Mouse (Mus musculus) embryonic facial prominence, embryonic 13.5 days (tissue): ENCODE results near the gene Gm5105. TPM values are rescaled to one million over a fixed set of nuclear protein-coding genes. Genes with fewer than 3 reads are reported as not detected.
A peak's percentile ranks its signal among the peaks of the same experiment; 100 is the strongest.

Experiments used
- ATAC-seq: fragments of 200-750 bp; cut with Nextera tagmentation; 2 replicates; pipeline ENCODE4 v1.8.0; 2017; ENCODE audit warnings: low read depth; ENCODE audit not compliant: insufficient number of reproducible peaks, insufficient read depth, low FRiP score, low TSS enrichment
- H3K27ac ChIP-seq: fragments of 300-500 bp; sonication (generic); 2 replicates; pipeline ENCODE4 v1.5.1; 2015; ENCODE audit warnings: moderate library complexity, mild to moderate bottlenecking, inconsistent platforms
- H3K27me3 ChIP-seq: fragments of 300-500 bp; sonication (generic); 2 replicates; pipeline ENCODE4 v1.6.1; 2015; ENCODE audit warnings: mild to moderate bottlenecking, inconsistent platforms
- H3K36me3 ChIP-seq: fragments of 300-500 bp; sonication (generic); 2 replicates; pipeline ENCODE4 v1.6.1; 2015; ENCODE audit warnings: mild to moderate bottlenecking, inconsistent platforms
- H3K4me1 ChIP-seq: fragments of 300-500 bp; sonication (generic); 2 replicates; pipeline ENCODE4 v1.6.1; 2015; ENCODE audit warnings: inconsistent platforms
- H3K4me2 ChIP-seq: fragments of 300-500 bp; sonication (generic); 2 replicates; pipeline ENCODE4 v1.6.1; 2015; ENCODE audit warnings: moderate library complexity, mild to moderate bottlenecking, inconsistent platforms
- H3K4me3 ChIP-seq: fragments of 300-500 bp; sonication (generic); 2 replicates; pipeline ENCODE4 v1.5.1; 2015; ENCODE audit warnings: mild to moderate bottlenecking, inconsistent platforms
- H3K9ac ChIP-seq: fragments of 300-500 bp; sonication (generic); 2 replicates; pipeline ENCODE4 v1.6.1; 2015; ENCODE audit warnings: mild to moderate bottlenecking, inconsistent platforms
- H3K9me3 ChIP-seq: fragments of 300-500 bp; sonication (generic); 2 replicates; pipeline ENCODE4 v1.6.1; 2016; ENCODE audit warnings: inconsistent platforms
- WGBS: fragments of 180-500 bp; shearing (Covaris S2); methylation state at CpG from one replicate; pipeline ENCODE4 v1.1.7; 2015; ENCODE audit warnings: mixed read lengths; 5-methylcytosine and 5-hydroxymethylcytosine counted together
- polyA plus RNA-seq: library from polyadenylated mRNA; unstranded; fragments of >200 nt; fragmentation: Nextera tagmentation; extraction: Ambion mirVana; gene quantifications from 2 replicates; pipeline ENCODE4 v1.2.1, GENCODE M21; 2015

Gm5105 gene
- polyA plus RNA-seq, 1 experiment from 2014 or later, result not detected

DNA sequence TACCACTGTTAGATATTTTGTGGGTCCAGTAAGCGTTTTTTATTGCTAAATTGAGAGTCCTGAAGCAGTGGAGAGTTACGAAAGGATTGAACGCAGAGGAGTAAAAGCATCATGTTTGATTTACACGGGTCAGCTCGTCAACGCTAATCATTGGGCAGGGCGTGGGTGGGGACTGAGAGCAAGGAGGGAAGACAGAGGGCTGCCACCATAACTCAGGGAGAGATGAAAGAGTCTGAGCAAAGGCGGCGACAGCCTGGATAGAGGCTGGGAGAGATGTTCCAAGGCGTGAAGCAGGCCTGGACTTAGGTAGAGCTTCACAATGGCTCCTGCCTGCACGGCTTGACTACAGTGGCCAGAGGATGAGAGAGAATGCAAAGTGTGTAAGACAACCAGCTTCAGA, 16.4 kb downstream of the Gm5105 start:
- Histone ChIP-seq H3K27me3 (no peaks in the 10 kb centered on the region), H3K36me3 (no peaks in the 10 kb centered on the region), H3K9ac (no peak overlapping the region), H3K27ac (no peak overlapping the region), H3K4me1 (peaks cover 13% of the 10 kb centered on the region), H3K4me3 (no peak overlapping the region), H3K9me3 (no peaks in the 10 kb centered on the region), H3K4me2 (no peak overlapping the region)
- no peak for ATAC-seq
- WGBS, result 85% methylated on average over 11 of the region's 11 CpGs

DNA sequence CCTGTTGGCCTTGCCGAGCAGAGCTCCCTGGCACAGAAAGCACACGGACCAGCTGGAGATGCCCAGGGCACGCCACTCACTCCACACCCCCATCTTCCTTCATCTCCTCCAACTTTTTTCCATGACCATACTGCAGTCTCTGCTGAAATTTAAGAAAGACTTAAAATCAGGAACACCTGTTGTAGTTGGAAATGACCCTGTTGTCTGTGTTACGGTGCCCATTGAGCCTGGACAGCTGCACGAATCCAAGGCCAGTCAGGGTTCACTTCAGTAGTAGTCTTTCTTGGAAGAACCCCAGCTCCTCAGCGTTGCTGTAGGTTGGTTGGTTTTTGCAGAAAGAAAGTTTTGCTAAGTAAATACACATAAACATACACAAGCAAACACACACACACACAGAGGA, 17.6 kb downstream of the Gm5105 start:
- WGBS, result 66% methylated on average over 6 of the region's 6 CpGs
- Histone ChIP-seq H3K9me3 (no peaks in the 10 kb centered on the region), H3K36me3 (no peaks in the 10 kb centered on the region), H3K4me3 (no peak overlapping the region), H3K4me2 (no peak overlapping the region), H3K27me3 (no peaks in the 10 kb centered on the region), H3K9ac (no peak overlapping the region), H3K27ac (no peak overlapping the region), H3K4me1 (peaks cover 13% of the 10 kb centered on the region)
- no peak for ATAC-seq

DNA sequence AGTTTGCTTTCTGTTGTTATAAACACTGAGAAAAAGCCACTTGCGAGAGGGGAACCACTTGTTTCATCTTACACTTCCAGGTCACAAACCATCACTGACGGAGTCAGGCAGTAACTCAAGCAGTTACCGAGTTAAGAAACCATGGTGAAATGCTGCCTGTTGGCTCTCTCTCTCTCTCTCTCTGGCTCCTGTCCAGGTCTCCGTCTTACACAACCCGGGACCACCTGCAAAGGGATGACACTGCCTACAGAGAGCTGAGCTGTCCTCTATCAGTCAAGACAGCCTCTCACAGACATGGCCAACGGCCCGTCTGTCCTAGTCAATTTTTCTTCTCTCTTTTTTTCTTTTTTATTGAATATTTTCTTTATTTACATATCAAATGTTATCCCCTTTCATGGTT, 23.9 kb downstream of the Gm5105 start:
- Histone ChIP-seq H3K27ac (no peak overlapping the region), H3K4me2 (no peak overlapping the region), H3K27me3 (no peaks in the 10 kb centered on the region), H3K4me3 (no peak overlapping the region), H3K9ac (no peak overlapping the region), H3K9me3 (no peaks in the 10 kb centered on the region), H3K36me3 (no peaks in the 10 kb centered on the region), H3K4me1 (0 out of 2 replicates have a peak, but pooled peaks cover 2% of the 10 kb centered on the region)
- WGBS, result 70% methylated on average over 7 of the region's 7 CpGs
- ATAC-seq, result 0 out of 2 replicates have a peak, but pooled peaks have one; percentile 43

DNA sequence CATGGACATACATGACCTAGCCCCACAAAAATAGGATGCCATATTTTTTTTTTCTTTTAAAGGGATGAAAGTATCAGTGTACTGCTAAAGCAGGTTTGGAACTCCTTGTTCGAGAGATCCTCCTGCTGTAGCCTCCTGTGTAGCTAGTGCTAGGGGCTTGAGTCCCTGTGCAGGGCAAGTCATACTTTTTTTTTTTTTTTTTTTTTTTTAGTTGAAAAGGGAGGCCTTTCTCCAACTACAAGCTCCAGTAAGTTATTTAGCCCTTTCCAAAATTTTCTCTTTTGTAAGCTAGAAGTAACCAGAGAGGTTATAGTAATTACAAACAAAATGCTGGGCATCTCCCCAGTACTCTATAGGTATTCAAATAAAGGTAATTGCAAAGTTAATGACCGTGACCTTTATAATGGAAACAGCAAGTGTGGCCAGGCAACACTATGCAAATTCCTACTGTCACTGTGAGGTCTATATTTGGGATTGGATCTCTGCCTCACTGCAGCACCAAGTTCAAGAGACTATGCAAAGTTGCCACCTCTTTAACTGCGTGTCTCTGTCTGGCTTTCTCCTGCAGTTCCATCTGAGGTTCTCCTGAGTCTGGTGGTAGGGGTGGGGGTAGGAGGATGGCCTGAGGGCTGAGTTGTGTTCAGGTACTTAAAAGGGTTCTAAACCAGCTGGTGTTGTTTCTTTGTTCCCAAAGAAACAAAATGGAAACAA, 25.4 kb downstream of the Gm5105 start:
- H3K4me2 ChIP-seq, result no peak overlapping the region
- no peaks in the 10 kb centered on the region for H3K36me3 ChIP-seq
- H3K27ac ChIP-seq, result no peak overlapping the region
- no peaks in the 10 kb centered on the region for H3K27me3 ChIP-seq
- no peaks in the 10 kb centered on the region for H3K9me3 ChIP-seq
- ATAC-seq, result no peak
- no peak overlapping the region for H3K9ac ChIP-seq
- no peak overlapping the region for H3K4me3 ChIP-seq
- no peaks in the 10 kb centered on the region for H3K4me1 ChIP-seq
- WGBS, result 63% methylated on average over 3 of the region's 3 CpGs

DNA sequence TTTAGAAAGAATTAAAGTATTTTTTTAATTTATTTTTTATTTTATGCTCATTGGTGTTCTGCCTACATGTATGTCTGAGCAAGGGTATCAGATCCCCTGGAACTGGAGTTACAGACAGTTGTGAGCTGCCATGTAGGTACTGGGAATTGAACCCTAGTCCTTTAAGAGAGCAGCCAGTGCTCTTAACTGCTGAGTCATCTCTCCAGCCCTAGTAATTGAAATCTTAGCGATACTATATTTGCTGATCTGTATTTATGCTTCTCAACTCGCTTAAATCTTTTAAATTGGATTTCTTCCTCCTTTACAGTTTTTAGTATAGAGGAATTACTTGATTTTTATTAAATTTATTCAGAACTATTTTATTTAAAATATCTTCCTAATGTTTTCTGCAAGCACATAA, 26.2 kb downstream of the Gm5105 start:
- Histone ChIP-seq H3K4me2 (no peak overlapping the region), H3K27ac (no peak overlapping the region), H3K9me3 (no peaks in the 10 kb centered on the region), H3K27me3 (no peaks in the 10 kb centered on the region), H3K4me3 (no peak overlapping the region), H3K4me1 (no peaks in the 10 kb centered on the region), H3K36me3 (no peaks in the 10 kb centered on the region), H3K9ac (no peak overlapping the region)
- no peak for ATAC-seq
- WGBS, result 73% methylated on average over 2 of the region's 2 CpGs

DNA sequence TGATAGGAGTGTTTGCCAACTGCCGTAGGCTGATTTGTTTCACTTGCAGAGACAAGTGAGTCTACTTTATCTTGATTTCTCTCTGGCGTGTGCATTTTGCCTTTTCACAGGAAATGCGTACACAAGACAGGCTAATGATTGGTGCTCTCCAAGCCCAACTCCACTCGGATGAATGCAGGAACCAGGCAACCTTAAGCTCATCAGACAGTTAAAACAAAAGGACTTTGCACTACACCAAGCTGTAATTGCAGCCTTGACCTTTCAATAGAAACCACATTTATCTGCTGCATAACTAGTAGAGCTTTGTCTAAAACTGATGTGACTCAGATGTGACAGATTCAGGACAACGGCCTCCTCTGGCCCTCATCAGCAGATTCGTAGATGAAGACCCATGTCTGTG, 33.2 kb downstream of the Gm5105 start:
- no peak for ATAC-seq

DNA sequence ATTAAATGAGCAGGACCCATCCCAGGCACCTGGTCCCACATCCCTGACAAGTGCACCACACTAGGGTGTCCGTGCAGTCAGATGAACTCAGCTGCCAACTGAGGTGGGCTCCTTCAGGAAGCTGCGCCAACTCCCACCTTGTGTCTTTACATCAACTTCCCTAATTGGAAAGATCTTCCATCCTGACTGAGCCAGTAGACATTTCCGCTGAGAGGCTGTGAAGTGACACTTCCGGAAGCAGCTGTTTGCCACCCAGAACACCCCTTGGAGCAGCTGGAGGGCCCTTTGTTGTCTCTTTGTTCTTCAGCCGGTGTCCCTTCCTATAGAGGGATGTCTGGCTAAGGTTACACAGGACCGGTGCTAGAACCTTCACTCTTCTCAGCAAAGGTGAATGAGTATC, 36.6 kb downstream of the Gm5105 start:
- Histone ChIP-seq H3K4me3 (no peak overlapping the region), H3K27ac (no peak overlapping the region), H3K36me3 (no peaks in the 10 kb centered on the region), H3K4me1 (no peaks in the 10 kb centered on the region), H3K27me3 (no peaks in the 10 kb centered on the region), H3K4me2 (no peak overlapping the region), H3K9ac (no peak overlapping the region), H3K9me3 (no peaks in the 10 kb centered on the region)
- WGBS, result 88% methylated on average over 6 of the region's 6 CpGs
- ATAC-seq, result no peak

More for the DNA sequence above, 33.2 kb downstream of the Gm5105 start:
- H3K4me3 ChIP-seq, result no peak overlapping the region
- no peaks in the 10 kb centered on the region for H3K4me1 ChIP-seq
- no peak overlapping the region for H3K4me2 ChIP-seq
- H3K27ac ChIP-seq, result no peak overlapping the region
- H3K9me3 ChIP-seq, result no peaks in the 10 kb centered on the region
- no peak overlapping the region for H3K9ac ChIP-seq
- 62% methylated on average over 6 of the region's 6 CpGs for WGBS
- H3K36me3 ChIP-seq, result no peaks in the 10 kb centered on the region
- H3K27me3 ChIP-seq, result no peaks in the 10 kb centered on the region

DNA sequence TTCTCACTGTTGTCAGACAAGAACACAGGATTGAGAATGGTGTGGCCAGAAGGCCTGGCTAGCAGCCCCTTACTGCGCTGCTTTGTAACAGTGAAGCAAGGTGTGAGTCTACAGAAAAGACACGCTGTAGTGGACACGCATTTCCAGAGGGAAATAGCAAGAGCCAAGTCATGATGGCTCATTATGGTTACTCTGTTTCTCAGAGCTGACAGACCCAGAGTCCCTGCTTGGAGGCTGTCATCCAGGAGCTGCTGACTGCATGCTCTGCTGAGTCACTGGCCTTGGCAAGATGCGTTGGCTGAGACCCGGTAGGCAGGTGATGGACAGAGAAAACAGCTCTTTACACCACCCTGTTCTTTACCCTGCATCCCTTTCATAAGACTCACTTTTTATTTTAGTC, 37.8 kb downstream of the Gm5105 start:
- H3K9ac ChIP-seq, result no peak overlapping the region
- H3K36me3 ChIP-seq, result no peaks in the 10 kb centered on the region
- no peak overlapping the region for H3K4me2 ChIP-seq
- WGBS, result 93% methylated on average over 5 of the region's 5 CpGs
- H3K27me3 ChIP-seq, result no peaks in the 10 kb centered on the region
- H3K4me1 ChIP-seq, result no peaks in the 10 kb centered on the region
- ATAC-seq, result no peak
- no peaks in the 10 kb centered on the region for H3K9me3 ChIP-seq
- H3K27ac ChIP-seq, result no peak overlapping the region
- no peak overlapping the region for H3K4me3 ChIP-seq

DNA sequence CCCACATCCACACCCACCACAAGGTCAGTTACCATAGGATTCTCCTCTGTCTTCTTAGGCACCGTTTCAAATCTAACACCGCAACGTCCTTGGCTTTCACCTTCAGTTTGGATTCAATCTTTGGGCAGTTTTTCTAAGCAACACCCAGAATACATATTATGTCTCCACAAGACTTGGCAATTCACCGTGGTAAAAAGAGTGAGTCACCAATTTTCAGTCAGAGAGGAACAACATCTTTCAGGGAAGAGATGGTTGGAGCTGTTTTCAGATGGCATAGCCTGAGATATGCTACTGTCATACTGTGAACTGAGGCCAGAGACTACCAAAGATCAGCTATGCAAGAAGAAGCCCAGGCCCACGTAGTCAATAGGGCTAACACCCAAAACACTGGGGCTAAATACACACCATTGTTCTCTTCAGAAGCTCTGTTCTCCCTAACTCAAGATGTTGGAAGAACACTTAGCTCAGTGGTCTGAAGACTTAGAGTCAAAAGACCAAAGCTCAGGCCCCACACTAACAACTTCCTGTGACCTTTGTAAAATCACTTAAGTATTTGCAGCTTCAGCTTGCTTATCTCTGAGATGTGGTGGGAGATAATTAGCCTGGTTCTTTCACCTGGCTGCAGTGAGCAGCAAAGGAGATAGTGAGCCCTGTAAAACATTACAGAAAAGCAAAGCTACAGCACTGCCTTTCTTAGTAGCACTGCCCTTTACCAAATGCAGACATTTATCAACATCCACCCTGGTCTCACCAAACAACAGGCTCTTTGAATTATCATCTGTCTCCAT, 39.4 kb downstream of the Gm5105 start:
- Histone ChIP-seq H3K4me1 (no peaks in the 10 kb centered on the region), H3K36me3 (no peaks in the 10 kb centered on the region), H3K27ac (no peak overlapping the region), H3K27me3 (no peaks in the 10 kb centered on the region), H3K4me3 (no peak overlapping the region), H3K9me3 (no peaks in the 10 kb centered on the region), H3K4me2 (no peak overlapping the region), H3K9ac (no peak overlapping the region)
- no peak for ATAC-seq
- 74% methylated on average over 5 of the region's 5 CpGs for WGBS

DNA sequence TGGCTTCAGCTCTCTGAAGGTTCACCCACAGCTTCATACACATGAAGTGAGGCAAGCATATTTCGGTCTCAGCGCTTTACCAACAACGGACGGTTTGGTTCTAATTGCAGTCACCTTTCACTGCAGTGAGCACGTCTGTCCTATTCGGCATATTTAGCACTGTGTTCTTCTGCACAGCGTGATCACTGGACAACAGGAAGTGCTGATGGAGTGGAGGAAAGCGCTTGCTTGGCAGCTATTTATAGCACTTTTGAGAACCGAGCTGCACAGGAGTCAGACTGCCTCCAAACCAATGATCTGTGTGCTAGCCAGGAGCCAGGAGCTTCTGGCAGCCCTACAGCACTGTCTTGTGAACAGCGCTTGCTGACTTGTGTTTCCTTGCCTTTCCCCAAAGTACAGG, 40.9 kb downstream of the Gm5105 start:
- ATAC-seq, result no peak

DNA sequence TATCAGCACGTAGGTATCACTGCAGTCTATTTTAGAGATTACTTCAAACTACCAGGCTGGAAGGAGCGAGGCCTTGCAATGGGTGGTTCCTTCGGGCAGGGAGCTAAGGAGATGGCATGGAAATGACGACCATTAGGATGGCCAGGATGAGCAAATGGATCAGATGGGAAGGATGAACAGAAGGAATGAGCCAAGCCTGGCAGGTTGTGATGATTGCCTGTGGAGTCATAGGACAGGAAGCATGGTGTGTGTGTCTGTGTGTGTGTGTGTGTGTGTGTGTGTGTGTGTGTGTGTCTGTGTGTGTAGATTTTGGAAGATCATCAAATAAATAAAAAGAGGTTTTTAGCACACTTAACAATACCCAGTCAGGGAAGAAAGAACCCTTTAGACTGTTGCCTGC, 44.5 kb downstream of the Gm5105 start:
- Histone ChIP-seq H3K4me1 (no peaks in the 10 kb centered on the region), H3K4me2 (no peak overlapping the region), H3K4me3 (no peak overlapping the region), H3K27ac (no peak overlapping the region), H3K36me3 (no peaks in the 10 kb centered on the region), H3K9me3 (peaks cover 6% of the 10 kb centered on the region), H3K27me3 (no peaks in the 10 kb centered on the region), H3K9ac (no peak overlapping the region)
- WGBS, result 84% methylated on average over 4 of the region's 4 CpGs
- ATAC-seq, result no peak

More for the DNA sequence above, 40.9 kb downstream of the Gm5105 start:
- WGBS, result 75% methylated on average over 10 of the region's 10 CpGs
- H3K4me1 ChIP-seq, result no peaks in the 10 kb centered on the region
- H3K27ac ChIP-seq, result no peak overlapping the region
- H3K4me3 ChIP-seq, result no peak overlapping the region
- no peaks in the 10 kb centered on the region for H3K9me3 ChIP-seq
- H3K36me3 ChIP-seq, result no peaks in the 10 kb centered on the region
- no peak overlapping the region for H3K9ac ChIP-seq
- H3K4me2 ChIP-seq, result no peak overlapping the region
- H3K27me3 ChIP-seq, result no peaks in the 10 kb centered on the region

DNA sequence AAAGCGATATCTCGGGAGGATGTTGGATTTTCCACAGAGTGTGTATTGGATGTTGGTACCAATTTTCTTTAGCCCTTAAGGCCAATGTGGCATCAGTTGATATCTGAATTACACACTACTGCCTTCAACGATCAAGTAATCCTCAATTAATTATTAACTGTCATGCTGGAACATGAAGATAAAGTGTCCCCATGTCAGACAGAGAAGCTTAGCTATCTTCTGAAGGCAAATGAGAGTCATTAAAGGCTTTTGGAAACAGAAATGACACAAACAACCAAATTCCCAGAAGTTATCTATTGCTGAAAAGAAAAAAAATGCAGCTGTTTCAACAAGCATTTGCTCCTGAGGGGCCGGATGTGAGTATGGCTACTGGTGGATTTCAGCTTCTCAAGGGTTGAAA, 45.2 kb downstream of the Gm5105 start:
- Histone ChIP-seq H3K4me3 (no peak overlapping the region), H3K9me3 (peaks cover 6% of the 10 kb centered on the region), H3K27me3 (no peaks in the 10 kb centered on the region), H3K36me3 (no peaks in the 10 kb centered on the region), H3K27ac (no peak overlapping the region), H3K9ac (no peak overlapping the region), H3K4me2 (no peak overlapping the region), H3K4me1 (no peaks in the 10 kb centered on the region)
- ATAC-seq, result no peak
- 76% methylated on average over 4 of the region's 4 CpGs for WGBS
